Mouse (Mus musculus) small intestine, adult 2 months (tissue): ENCODE data around the gene Gtpbp6.

Experiments used
- CTCF ChIP-seq: fragments of 200-500 bp; IDR thresholded peaks from 2 replicates; pipeline ENCODE4 v1.5.1; 2012; ENCODE audit warnings: low read depth, mild to moderate bottlenecking, control low read depth, inconsistent platforms, low read length, moderate library complexity, mixed read lengths; ENCODE audit not compliant: insufficient replicate concordance, insufficient read length; ENCODE audit errors: extremely low read depth
- POLR2A ChIP-seq: fragments of 200-500 bp; IDR thresholded peaks from 2 replicates; pipeline ENCODE4 v1.6.1; 2012; ENCODE audit warnings: low read depth, mild to moderate bottlenecking, control low read depth, inconsistent platforms, low read length, moderate library complexity

DNA sequence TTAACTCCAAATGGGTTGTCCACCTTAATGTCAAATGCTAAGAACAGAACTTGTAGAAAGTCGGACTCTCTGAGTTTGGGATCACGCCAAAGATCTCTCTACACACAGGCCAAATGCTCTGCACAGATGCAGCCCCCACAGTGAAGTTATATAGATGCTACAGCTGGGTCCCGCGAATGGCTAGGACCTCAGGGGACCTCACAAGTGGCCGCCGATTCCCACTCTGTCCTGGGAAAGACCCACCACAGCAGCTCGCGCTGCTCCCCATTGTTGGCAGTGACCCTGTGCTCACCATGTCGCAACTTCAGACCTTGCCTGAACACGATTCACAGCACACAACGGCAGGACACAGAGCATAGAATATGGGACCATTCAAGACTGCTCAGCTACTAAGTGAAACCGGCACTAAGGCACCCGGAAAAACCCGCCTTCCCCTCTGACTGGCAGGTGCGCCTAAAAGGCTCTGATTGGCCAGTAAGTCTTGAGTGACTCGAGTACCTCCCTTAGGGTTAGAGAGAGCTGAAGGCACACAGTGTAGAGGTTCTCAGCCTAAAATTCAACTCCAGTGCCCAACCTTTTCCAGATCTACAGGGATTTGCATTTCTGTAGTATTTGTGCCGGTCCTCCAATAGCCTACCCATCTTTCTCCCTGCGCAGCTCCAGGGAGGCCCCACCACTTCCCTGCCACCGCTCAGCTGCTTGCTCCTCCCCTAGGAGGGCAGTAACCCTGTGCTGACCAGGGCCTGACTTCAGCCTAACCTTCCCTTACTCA lies 50.2 kb downstream of the Gtpbp6 start:
- no peak for TF ChIP-seq CTCF
- no peak for TF ChIP-seq POLR2A
